Mouse (Mus musculus) testis, adult 2 months (tissue): ENCODE measurements around the gene Rab11fip5.

ENCODE experiments used
- CTCF ChIP-seq: fragments of 200-500 bp; IDR thresholded peaks from 2 replicates; pipeline ENCODE4 v1.5.1; 2012; ENCODE audit warnings: low read depth, mild to moderate bottlenecking, inconsistent platforms, low read length, moderate library complexity; ENCODE audit not compliant: control insufficient read depth, insufficient read depth, insufficient replicate concordance
- POLR2A ChIP-seq: fragments of 200-500 bp; IDR thresholded peaks from 2 replicates; pipeline ENCODE4 v1.6.1; 2012; ENCODE audit warnings: low read depth, mild to moderate bottlenecking, inconsistent platforms, low read length, moderate library complexity; ENCODE audit not compliant: control insufficient read depth

DNA sequence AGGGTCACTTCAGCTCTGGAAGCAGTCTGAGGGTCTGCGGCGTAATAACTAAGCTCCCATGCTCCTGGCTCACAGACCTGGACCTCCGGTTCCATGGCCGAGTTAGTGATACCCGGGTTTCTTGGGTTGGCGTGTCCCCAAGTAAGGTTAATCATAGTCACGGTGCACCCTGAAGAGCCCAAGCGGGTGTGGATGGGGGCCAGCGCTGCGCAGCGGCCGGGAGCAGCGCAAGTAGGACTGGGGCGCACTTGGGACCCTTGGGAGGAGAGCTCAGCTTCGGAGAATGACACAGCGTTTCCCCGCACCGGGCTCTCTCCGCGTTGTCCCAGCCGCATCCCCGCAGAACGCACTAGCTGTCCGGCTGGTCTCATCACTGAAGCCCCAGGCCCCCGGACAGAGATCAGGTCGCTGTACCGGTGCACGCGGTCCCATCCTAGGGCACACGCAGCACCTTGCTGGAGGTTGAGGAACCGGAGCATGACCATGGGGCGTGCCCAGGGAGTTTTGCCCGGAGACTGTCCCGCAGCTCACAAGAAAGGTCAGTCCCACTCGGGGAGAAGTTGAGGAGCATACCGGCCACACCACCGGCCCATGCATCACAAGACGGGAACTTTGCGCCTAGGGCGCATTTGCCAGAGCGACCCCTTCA lies 42.0 kb downstream of the Rab11fip5 start:
- TF ChIP-seq CTCF (no peak), POLR2A (no peak)
